Mouse (Mus musculus) heart, postnatal 0 days (tissue): ENCODE results near the gene Xrn2.

Experiments
- CTCF ChIP-seq: IDR thresholded peaks from 2 replicates; pipeline ENCODE4 v1.5.1; 2016; ENCODE audit warnings: antibody characterized with exemption, control low read depth, low read depth
- EP300 ChIP-seq: IDR thresholded peaks from 2 replicates; pipeline ENCODE4 v1.6.1; 2016; ENCODE audit warnings: antibody characterized with exemption, low read depth

DNA sequence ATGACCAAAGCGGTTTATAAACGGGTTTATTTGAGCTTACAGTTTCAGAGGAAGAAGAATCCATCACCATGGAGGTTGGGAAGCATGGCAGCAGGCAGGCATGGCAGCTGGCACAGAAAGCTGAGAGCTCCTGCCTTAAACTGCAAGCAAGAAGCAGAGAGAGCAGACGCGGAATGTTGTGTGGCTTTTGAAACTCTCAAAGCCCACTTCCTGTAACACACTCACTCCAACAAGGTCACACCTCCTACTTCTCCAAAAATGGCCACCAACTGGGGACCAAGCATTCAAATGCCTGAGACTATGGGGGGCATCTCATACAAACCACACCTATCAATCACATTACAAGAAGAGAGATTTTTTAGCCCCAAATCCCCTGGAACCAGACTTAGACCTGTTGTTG, 2.7 kb upstream of the Xrn2 start:
- no peak for TF ChIP-seq CTCF
- no peak for TF ChIP-seq EP300
